Mouse (Mus musculus) CD4-positive naive resting alpha-beta T cell, adult 57 days (primary cell): ENCODE measurements around the gene Nomo1. TPM values are rescaled to one million over a fixed set of nuclear protein-coding genes. Genes with fewer than 3 reads are reported as not detected.

Experiments used
- total RNA-seq: library from RNA; stranded (reverse); gene quantifications from one replicate; pipeline ENCODE4 v1.2.4, GENCODE M21; 2023

Gene Nomo1
- 38.3 TPM for total RNA-seq

GRCm38 (mm10) chr7:46033109-46033869 is at the start of gene Nomo1:
Gene Nomo1, plus strand, starts transcription at chr7:46033698.

GRCm38 (mm10) chr7:46030145-46030488 is 3.4 kb upstream of the Nomo1 start, which contains the start of gene Abcc6:
Gene Abcc6, minus strand, starts transcription at chr7:46030302.

GRCm38 (mm10) chr7:46100563-46100962 is 67.1 kb downstream of the Nomo1 start, which contains the start of gene Kcnj11:
Gene Kcnj11, minus strand, starts transcription at chr7:46100764.

Other genes with a start within 250 kb of the Nomo1 start
- 0.89 TPM for gene Lmtk3, start 250.0 kb upstream of the Nomo1 start, total RNA-seq
- 1.9 TPM for gene Sult2b1, start 249.0 kb upstream of the Nomo1 start, total RNA-seq
- 127 TPM for gene Cyth2, start 219.1 kb upstream of the Nomo1 start, total RNA-seq
- gene Kcnj14, start 208.9 kb upstream of the Nomo1 start, total RNA-seq = 1.8 TPM
- 31.7 TPM for gene Grwd1, start 202.8 kb upstream of the Nomo1 start, total RNA-seq
- 60.7 TPM for gene Kdelr1, start 160.9 kb upstream of the Nomo1 start, total RNA-seq
- 0.41 TPM for gene Grin2d, start 155.3 kb upstream of the Nomo1 start, total RNA-seq
- not detected for gene Syngr4, start 137.0 kb upstream of the Nomo1 start, total RNA-seq
- 9.2 TPM for gene Tmem143, start 136.8 kb upstream of the Nomo1 start, total RNA-seq
- gene Emp3, start 112.3 kb upstream of the Nomo1 start, total RNA-seq = 306 TPM
- gene Ccdc114, start 109.6 kb upstream of the Nomo1 start, total RNA-seq = 2.9 TPM
- gene Abcc6, start 3.4 kb upstream of the Nomo1 start, total RNA-seq = not detected
- not detected for gene Kcnj11, start 67.1 kb downstream of the Nomo1 start, total RNA-seq
- 0.68 TPM for gene Abcc8, start 146.3 kb downstream of the Nomo1 start, total RNA-seq
- not detected for gene Ush1c, start 204.8 kb downstream of the Nomo1 start, total RNA-seq
- gene Otog, start 207.3 kb downstream of the Nomo1 start, total RNA-seq = 0.12 TPM